Mouse (Mus musculus) lung, embryonic 16.5 days (tissue): Measurements from ENCODE around the gene Add3. TPM values are rescaled to one million over a fixed set of nuclear protein-coding genes. Genes with fewer than 3 reads are reported as not detected.

Source experiments
- ATAC-seq: fragments of 200-750 bp; cut with Nextera tagmentation; 2 replicates; pipeline ENCODE4 v1.8.0; 2017; ENCODE audit warnings: low read depth, mild to moderate bottlenecking, moderate library complexity
- H3K27ac ChIP-seq: fragments of 300-500 bp; sonication (generic); 2 replicates; pipeline ENCODE4 v1.5.1; 2014; ENCODE audit warnings: mild to moderate bottlenecking, control low read depth, low read length
- H3K27me3 ChIP-seq: fragments of 300-500 bp; sonication (generic); 2 replicates; pipeline ENCODE4 v1.6.1; 2014; ENCODE audit warnings: low read depth, low read length, mixed read lengths; ENCODE audit not compliant: control insufficient read depth, insufficient read depth
- H3K36me3 ChIP-seq: fragments of 300-500 bp; sonication (generic); 2 replicates; pipeline ENCODE4 v1.6.1; 2014; ENCODE audit warnings: low read length; ENCODE audit not compliant: control insufficient read depth, insufficient read depth
- H3K4me1 ChIP-seq: fragments of 300-500 bp; sonication (generic); replicated peaks from 2 replicates; pipeline ENCODE4 v1.6.1; 2014; ENCODE audit warnings: low read length, mixed read lengths; ENCODE audit not compliant: control insufficient read depth, insufficient read depth
- H3K4me2 ChIP-seq: fragments of 300-500 bp; sonication (generic); 2 replicates; pipeline ENCODE4 v1.6.1; 2014; ENCODE audit warnings: low read depth, low read length, control low read depth
- H3K4me3 ChIP-seq: fragments of 300-500 bp; sonication (generic); 2 replicates; pipeline ENCODE4 v1.5.1; 2014; ENCODE audit warnings: mild to moderate bottlenecking, low read length, control low read depth
- H3K9ac ChIP-seq: fragments of 300-500 bp; sonication (generic); 2 replicates; pipeline ENCODE4 v1.6.1; 2014; ENCODE audit warnings: low read length, control low read depth
- H3K9me3 ChIP-seq: fragments of 300-500 bp; sonication (generic); 2 replicates; pipeline ENCODE4 v1.6.1; 2016; ENCODE audit warnings: low read length; ENCODE audit not compliant: control insufficient read depth
- WGBS: fragments of 180-500 bp; shearing (Covaris S2); extraction: QIAGEN DNeasy Blood & Tissue Kit; methylation state at CpG from one replicate; pipeline ENCODE4 v1.1.7; 2014; 5-methylcytosine and 5-hydroxymethylcytosine counted together
- polyA plus RNA-seq: library from polyadenylated mRNA; unstranded; fragments of >200 nt; fragmentation: Nextera tagmentation; extraction: Ambion mirVana; gene quantifications from 2 replicates; pipeline ENCODE4 v1.2.1, GENCODE M21; 2015

Gene Add3
- polyA plus RNA-seq, 1 experiment from 2014 or later = 101 TPM

DNA sequence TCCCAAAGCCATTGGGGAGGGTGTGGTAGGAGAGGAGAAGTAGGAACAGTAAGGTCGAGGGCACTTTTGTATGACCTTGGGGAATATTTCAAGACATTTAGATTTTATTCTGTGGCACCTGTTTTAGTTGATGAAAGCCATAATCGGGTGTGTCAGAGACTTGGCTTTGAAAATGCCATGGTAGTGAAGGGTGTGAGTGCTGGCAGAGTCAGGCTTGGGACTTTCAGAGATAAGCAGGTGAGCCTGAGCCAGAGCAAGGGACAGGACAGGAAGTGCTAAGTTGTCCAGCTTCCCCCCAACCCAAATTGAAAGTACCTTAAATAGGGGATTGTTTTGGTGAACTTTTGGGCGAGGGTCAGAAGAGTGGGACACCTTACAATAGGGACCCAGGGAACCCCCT is 16.1 kb downstream of the Add3 start:
- H3K27me3 ChIP-seq = no peaks in the 10 kb centered on the region
- H3K9ac ChIP-seq = no peak overlapping the region
- H3K4me2 ChIP-seq = no peak overlapping the region
- ATAC-seq = no peak
- H3K4me1 ChIP-seq = peaks cover 12% of the 10 kb centered on the region
- 71% methylated on average over 3 of the region's 3 CpGs for WGBS
- no peak overlapping the region for H3K27ac ChIP-seq
- H3K4me3 ChIP-seq = no peak overlapping the region
- no peaks in the 10 kb centered on the region for H3K36me3 ChIP-seq
- H3K9me3 ChIP-seq = no peaks in the 10 kb centered on the region

- no peak for ATAC-seq
- Histone ChIP-seq H3K4me2 (no peak overlapping the region), H3K27me3 (no peaks in the 10 kb centered on the region), H3K9me3 (no peaks in the 10 kb centered on the region), H3K4me1 (peaks cover 10% of the 10 kb centered on the region), H3K36me3 (no peaks in the 10 kb centered on the region), H3K9ac (no peak overlapping the region), H3K27ac (no peak overlapping the region), H3K4me3 (no peak overlapping the region)
- WGBS = 69% methylated on average over 5 of the region's 5 CpGs
Observed at GRCm38 (mm10) chr19:53157176-53157575, 16.9 kb downstream of the Add3 start.

DNA sequence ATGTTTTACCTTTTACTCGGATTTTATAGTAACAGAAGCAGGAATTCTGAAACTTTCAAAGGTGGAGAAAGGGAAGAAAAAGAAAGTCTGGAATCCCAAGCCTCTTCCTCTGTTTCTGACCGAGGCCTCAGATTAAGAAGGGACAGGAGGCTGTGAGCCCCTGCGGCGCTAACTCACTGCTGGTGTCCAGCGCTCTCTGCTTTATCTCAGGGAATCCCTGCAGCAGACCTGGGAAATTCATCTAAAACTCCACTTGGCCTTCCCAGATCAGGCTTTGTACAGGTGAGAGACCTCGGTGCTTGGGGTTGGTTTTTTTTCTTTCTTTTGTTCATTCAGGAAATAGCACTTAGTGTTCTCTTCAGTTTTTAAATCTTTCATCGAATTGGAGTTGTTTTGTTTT is 19.1 kb downstream of the Add3 start:
- Histone ChIP-seq H3K4me2 (no peak overlapping the region), H3K9me3 (no peaks in the 10 kb centered on the region), H3K36me3 (no peaks in the 10 kb centered on the region), H3K4me1 (0 out of 2 replicates have a peak, but pooled peaks cover 2% of the 10 kb centered on the region), H3K27me3 (no peaks in the 10 kb centered on the region), H3K9ac (no peak overlapping the region), H3K27ac (no peak overlapping the region), H3K4me3 (no peak overlapping the region)
- WGBS = 57% methylated on average over 7 of the region's 7 CpGs
- ATAC-seq = no peak

DNA sequence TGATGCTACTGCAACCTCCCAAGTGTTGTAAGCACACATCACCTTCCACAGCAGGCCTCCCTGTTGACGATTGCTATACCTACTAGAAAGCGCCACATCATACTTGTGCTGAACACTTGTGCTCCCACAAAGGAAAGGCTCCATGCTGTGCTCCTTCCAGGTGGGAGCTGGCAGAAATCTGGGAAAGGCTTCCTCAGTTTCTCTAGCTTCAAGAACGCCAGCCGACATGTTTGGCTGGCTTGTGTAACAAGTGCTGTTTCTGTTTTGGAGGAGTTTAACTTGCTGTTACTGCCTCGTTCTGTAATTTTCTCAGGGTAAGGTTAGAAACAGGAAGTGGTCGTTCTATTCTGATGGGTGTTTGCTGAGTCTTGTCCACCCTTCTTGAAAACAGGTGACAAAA is 22.7 kb downstream of the Add3 start:
- Histone ChIP-seq H3K9me3 (no peaks in the 10 kb centered on the region), H3K4me1 (peaks cover 12% of the 10 kb centered on the region), H3K9ac (no peak overlapping the region), H3K4me3 (no peak overlapping the region), H3K36me3 (no peaks in the 10 kb centered on the region), H3K27ac (no peak overlapping the region), H3K27me3 (no peaks in the 10 kb centered on the region), H3K4me2 (no peak overlapping the region)
- WGBS = 80% methylated on average over 6 of the region's 6 CpGs
- no peak for ATAC-seq

- 59% methylated on average over 7 of the region's 7 CpGs for WGBS
- H3K27ac ChIP-seq = no peak overlapping the region
- no peak overlapping the region for H3K4me2 ChIP-seq
- H3K9ac ChIP-seq = no peak overlapping the region
- H3K27me3 ChIP-seq = no peaks in the 10 kb centered on the region
- no peaks in the 10 kb centered on the region for H3K9me3 ChIP-seq
- H3K36me3 ChIP-seq = no peaks in the 10 kb centered on the region
- H3K4me1 ChIP-seq = peaks cover 13% of the 10 kb centered on the region
- H3K4me3 ChIP-seq = no peak overlapping the region
- ATAC-seq = no peak
Observed at GRCm38 (mm10) chr19:53164645-53165044, 24.4 kb downstream of the Add3 start.

DNA sequence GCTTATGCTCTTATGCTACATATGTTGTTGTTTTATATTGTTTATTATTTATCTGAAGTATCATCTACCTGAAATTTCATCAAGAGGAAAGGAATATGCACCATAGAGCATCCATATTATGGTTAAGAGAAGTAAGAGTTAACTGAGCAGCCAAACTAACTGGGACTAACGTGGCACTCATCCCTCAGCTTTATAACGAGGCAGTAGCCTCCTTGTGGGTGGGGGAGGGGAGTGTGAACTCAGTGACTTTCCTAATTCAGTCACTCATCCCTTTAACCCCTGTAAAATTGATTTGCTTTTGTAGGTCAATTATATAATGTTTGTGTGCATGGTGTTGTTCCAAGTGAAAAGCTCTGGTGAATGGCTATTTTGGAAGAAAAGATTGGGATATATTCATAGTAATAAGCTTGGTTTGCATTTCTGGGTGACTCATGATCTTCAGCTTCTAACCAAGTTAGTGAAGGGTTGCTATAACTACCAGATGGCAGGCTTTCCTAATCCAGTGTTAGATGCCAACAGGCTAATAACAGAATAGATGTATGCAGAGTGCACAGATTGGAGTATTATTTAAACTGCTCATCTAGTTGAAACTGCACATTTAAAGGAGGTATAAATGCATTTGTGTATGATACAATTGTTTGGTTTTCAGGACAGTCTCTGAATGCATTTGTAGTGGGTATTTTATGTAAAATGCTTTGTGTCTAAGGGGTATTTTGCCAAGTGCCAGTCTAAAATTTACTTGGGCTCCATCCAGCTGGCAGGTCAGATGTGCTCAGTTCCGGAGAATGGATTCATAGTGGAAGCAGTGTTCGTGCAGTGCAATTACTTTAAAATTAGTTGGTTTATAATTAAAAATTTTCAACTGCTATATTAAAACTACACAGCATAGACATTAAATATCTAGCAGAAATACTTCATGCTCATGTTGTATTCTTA is 25.3 kb downstream of the Add3 start:
- Histone ChIP-seq H3K9ac (no peak overlapping the region), H3K4me2 (no peak overlapping the region), H3K27ac (no peak overlapping the region), H3K4me1 (peaks cover 13% of the 10 kb centered on the region), H3K9me3 (no peaks in the 10 kb centered on the region), H3K4me3 (no peak overlapping the region), H3K27me3 (no peaks in the 10 kb centered on the region), H3K36me3 (no peaks in the 10 kb centered on the region)
- no peak for ATAC-seq
- whole genome bisulfite sequencing = 49% methylated on average over 4 of the region's 4 CpGs

GRCm38 (mm10) chr19:53166367-53166766 is 26.1 kb downstream of the Add3 start:
- Histone ChIP-seq H3K27me3 (no peaks in the 10 kb centered on the region), H3K4me2 (no peak overlapping the region), H3K4me1 (peaks cover 14% of the 10 kb centered on the region), H3K27ac (no peak overlapping the region), H3K9me3 (no peaks in the 10 kb centered on the region), H3K9ac (no peak overlapping the region), H3K4me3 (no peak overlapping the region), H3K36me3 (no peaks in the 10 kb centered on the region)
- 86% methylated on average over 10 of the region's 10 CpGs for WGBS
- ATAC-seq = no peak

DNA sequence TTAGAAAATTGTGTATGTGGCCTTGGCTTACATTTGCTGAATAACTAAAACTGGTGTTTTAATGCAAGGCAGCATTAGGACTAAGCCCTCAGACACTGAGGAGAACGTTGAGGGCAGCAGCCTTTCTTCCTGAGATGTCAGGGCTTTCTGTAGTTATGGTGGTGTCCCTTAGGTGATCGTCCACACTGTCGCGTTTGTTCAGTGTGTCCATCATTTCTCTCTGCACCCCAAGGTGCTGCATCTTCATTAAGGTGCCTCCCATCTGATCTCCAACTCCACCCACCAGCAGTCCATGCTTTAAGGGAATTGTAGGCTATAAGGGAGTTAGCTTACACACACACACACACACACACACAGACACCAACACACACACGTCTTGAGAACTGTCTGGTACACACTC is 28.3 kb downstream of the Add3 start:
- peaks cover 18% of the 10 kb centered on the region for H3K4me1 ChIP-seq

DNA sequence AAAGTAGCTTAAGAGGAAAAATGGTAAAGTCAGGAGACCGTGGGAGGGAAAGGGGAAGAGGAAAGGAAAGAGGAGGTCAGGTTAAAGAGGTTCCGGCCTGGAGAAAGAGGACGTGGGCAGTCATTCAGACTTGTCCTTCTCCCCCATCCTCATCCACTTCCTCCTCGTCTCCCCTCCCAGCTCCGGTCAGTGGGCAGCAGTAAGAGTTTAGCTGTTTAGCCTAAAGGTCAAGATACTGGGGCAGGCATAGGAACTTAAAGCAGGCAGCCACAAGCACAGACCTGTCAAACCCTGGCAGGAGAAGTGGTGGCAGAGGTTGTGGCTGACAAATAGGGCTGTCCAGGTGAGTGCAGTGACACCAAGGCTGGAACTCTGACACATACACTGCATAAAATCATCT is 30.4 kb downstream of the Add3 start:
- 50% methylated on average over 5 of the region's 5 CpGs for WGBS
- H3K27ac ChIP-seq = no peak overlapping the region
- no peak for ATAC-seq
- H3K4me3 ChIP-seq = no peak overlapping the region
- H3K9ac ChIP-seq = no peak overlapping the region
- no peaks in the 10 kb centered on the region for H3K9me3 ChIP-seq
- H3K36me3 ChIP-seq = no peaks in the 10 kb centered on the region
- no peaks in the 10 kb centered on the region for H3K27me3 ChIP-seq
- peaks cover 8% of the 10 kb centered on the region for H3K4me1 ChIP-seq
- H3K4me2 ChIP-seq = no peak overlapping the region

More for the DNA sequence above, 28.3 kb downstream of the Add3 start:
- Histone ChIP-seq H3K9ac (no peak overlapping the region), H3K4me3 (no peak overlapping the region), H3K27ac (no peak overlapping the region), H3K9me3 (no peaks in the 10 kb centered on the region), H3K4me2 (no peak overlapping the region), H3K27me3 (no peaks in the 10 kb centered on the region), H3K36me3 (no peaks in the 10 kb centered on the region)
- ATAC-seq = no peak
- WGBS = 50% methylated on average over 5 of the region's 5 CpGs
